Mouse (Mus musculus) erythroblast, embryonic 14.5 days (primary cell): ENCODE results near the gene Iqschfp.

ENCODE experiments used
- GATA1 ChIP-seq: IDR thresholded peaks from 2 replicates; pipeline ENCODE4 v1.6.1; 2012; ENCODE audit warnings: low read length, inconsistent platforms, mixed read lengths
- TAL1 ChIP-seq: IDR thresholded peaks from 3 replicates; pipeline ENCODE4 v1.6.1; 2012; ENCODE audit warnings: low read length, inconsistent platforms, mixed read lengths

DNA sequence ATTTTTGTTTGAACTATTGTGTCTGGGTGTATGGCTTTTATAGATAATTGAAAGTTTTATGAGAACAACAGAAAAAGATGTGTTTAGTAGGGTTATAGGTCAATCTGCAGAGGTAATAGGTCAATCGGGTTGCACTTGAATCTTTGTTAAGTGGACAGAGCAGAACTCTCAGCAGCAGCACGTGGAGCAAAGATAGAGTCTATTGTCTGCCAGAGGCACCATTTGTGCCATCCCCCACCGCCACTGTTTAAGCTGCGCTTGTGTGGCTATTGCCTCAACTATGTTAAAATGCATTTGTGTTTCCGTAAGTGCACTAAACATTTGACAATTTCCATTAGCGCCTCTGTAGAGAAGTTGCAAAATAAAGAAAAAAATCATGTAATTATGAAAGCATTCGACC, 508.1 kb downstream of the Iqschfp start:
- TF ChIP-seq GATA1 (no peak), TAL1 (no peak)
